Mouse (Mus musculus) Patski (cell line): ENCODE data around the gene Aurka. TPM values are rescaled to one million over a fixed set of nuclear protein-coding genes. Genes with fewer than 3 reads are reported as not detected.

Source experiments
- ATAC-seq: fragments of 100-300 bp; one replicate; pipeline ENCODE4 v1.8.0; 2021
- CTCF ChIA-PET: fragments of 350-600 bp; sonication (Branson Sonifier 250); formaldehyde crosslinking; loops from one replicate; lab custom pipeline; 2022; ENCODE audit warnings: inconsistent platforms; lab: Charles Lee
- POLR2A ChIA-PET: fragments of 350-600 bp; sonication (Branson Sonifier 250); formaldehyde crosslinking; loops from one replicate; lab custom pipeline; 2022; ENCODE audit warnings: antibody characterized with exemption, inconsistent platforms; lab: Charles Lee
- DNase-seq: peaks from one replicate; pipeline ENCODE4 v3.0.0-alpha.2; 2011; ENCODE audit warnings: low read depth, low spot score
- H3K27me3 ChIP-seq: fragments of 371-371 bp; one replicate; pipeline ENCODE4 v1.5.1; 2021
- CTCF ChIP-seq: fragments of 100-300 bp; IDR thresholded peaks from one replicate; pipeline ENCODE4 v1.5.1; 2021
- in situ Hi-C: fragments of 300-500 bp; cut with MboI; formaldehyde crosslinking; loops from 3 replicates; pipeline ENCODE4 v1.11.1; 2018; ENCODE audit warnings: low pct_unique_long_range_greater_than_20kb, mixed read lengths
- polyA plus RNA-seq: library from polyadenylated mRNA; unstranded; gene quantifications from one replicate; pipeline ENCODE4 v1.2.3, GENCODE M21; 2021

Aurka gene
- polyA plus RNA-seq, 1 experiment from 2014 or later: 40.7 TPM

DNA sequence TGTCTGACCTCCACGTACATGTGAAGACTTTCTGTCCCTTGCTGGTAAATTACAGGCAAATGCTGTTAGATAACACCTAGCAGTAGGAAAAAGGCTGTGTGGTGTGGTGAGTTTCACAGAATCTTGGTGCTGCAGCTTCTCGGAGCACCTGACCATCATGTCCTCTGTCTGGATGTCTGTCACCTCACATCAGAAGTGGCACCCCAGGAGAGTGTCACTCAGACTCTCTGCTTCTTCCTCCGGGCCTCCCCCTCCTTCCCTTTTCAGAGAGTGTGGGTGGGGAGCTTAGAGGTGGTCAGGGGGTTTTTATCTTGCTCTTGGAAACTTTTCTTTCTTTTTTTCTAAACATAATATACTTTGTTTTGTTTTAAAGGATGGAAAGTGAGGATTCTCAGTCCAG lies 34.7 kb upstream of the Aurka start:
- CTCF ChIA-PET: interaction anchor here (1.2 kb wide), 1 partner anchor 41 kb away, joined by 3 read pairs; no protein-coding TSS in a partner anchor
- DNase-seq: no peak
- in situ Hi-C loops: no loop called here
- no peak for TF ChIP-seq CTCF
- no peak for ATAC-seq
- H3K27me3 ChIP-seq: no peaks in the 10 kb centered on the region
- POLR2A ChIA-PET: no interaction called here

GRCm38 (mm10) chr2:172404239-172404638 lies 33.9 kb upstream of the Aurka start:
- no peaks in the 10 kb centered on the region for H3K27me3 ChIP-seq
- no peak for TF ChIP-seq CTCF
- ChIA-PET CTCF (interaction anchor here (1.2 to 1.3 kb wide), 2 partner anchors 9 to 42 kb away, joined by 3 read pairs; no protein-coding TSS in a partner anchor), POLR2A (no interaction called here)
- ATAC-seq (no peak), DNase-seq (no peak)
- in situ Hi-C loops: no loop called here

- no peak for TF ChIP-seq CTCF
- no peaks in the 10 kb centered on the region for H3K27me3 ChIP-seq
- CTCF ChIA-PET: no interaction called here
- ATAC-seq (no peak), DNase-seq (no peak)
- POLR2A ChIA-PET: interaction anchor here (0.6 kb wide), 1 partner anchor 673 kb away, joined by 3 read pairs; no protein-coding TSS in a partner anchor
- in situ Hi-C loops: no loop called here
These were observed 30.9 kb upstream of the Aurka start for GRCm38 (mm10) chr2:172401116-172401825.

DNA sequence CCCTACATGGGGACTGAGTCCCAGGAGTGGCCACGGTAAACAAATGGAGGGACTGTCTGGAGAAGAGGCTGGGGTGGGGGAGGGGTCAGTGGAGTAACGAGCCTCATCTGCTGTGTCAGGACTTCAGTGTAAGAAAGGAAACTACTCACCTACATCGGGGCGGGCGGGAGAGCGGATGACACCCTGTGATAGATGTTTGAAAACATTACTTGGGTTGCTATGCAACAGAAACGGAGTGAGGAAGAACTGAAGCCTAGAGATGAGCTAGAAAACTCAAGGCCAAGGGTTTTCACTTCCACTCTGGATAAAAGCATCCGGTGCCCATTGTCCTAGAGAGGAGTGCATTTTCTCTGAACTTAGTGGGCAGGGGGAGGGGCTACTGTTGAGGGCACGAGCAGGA lies 29.6 kb upstream of the Aurka start:
- TF ChIP-seq CTCF: no peak
- no peak for ATAC-seq

GRCm38 (mm10) chr2:172395961-172396360 lies 25.6 kb upstream of the Aurka start:
- ChIA-PET POLR2A (interaction anchor here (0.6 kb wide), 1 partner anchor 107 kb away, joined by 5 read pairs; no protein-coding TSS in a partner anchor), CTCF (interaction anchor here (1.2 to 1.5 kb wide), 2 partner anchors 12 to 17 kb away, joined by 3 to 4 read pairs; no protein-coding TSS in a partner anchor)
- TF ChIP-seq CTCF: no peak
- H3K27me3 ChIP-seq: peaks cover 6% of the 10 kb centered on the region
- no peak for DNase-seq
- in situ Hi-C loops: no loop called here
- no peak for ATAC-seq

More for the DNA sequence above, 29.6 kb upstream of the Aurka start:
- DNase-seq: no peak
- no peaks in the 10 kb centered on the region for H3K27me3 ChIP-seq
- ChIA-PET CTCF (no interaction called here), POLR2A (no interaction called here)
- in situ Hi-C loops: no loop called here

GRCm38 (mm10) chr2:172394671-172395070 lies 24.3 kb upstream of the Aurka start:
- no peak for DNase-seq
- ATAC-seq: no peak
- ChIA-PET CTCF (no interaction called here), POLR2A (no interaction called here)
- no peak for TF ChIP-seq CTCF
- in situ Hi-C loops: no loop called here
- peaks cover 6% of the 10 kb centered on the region for H3K27me3 ChIP-seq

DNA sequence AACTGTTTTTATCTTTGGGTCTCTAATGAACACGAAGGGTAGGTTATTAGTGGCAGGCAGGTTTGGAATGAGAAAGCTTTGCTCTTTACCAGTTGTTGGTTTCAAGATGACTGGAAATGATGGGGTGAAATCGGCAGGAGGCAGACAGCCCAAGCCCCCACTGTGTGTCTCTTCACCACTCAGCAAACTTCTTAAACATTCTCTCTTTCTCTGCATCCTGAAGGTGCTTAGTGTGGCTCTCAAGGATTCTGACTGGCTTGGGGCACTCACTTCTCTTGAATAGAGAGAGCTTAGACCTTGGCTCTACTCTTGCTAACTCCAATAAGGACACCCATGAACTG lies 23.7 kb upstream of the Aurka start:
- no peak for TF ChIP-seq CTCF
- POLR2A ChIA-PET: no interaction called here
- DNase-seq (no peak), ATAC-seq (no peak)
- in situ Hi-C loops: no loop called here
- CTCF ChIA-PET: no interaction called here
- H3K27me3 ChIP-seq: peaks cover 6% of the 10 kb centered on the region

GRCm38 (mm10) chr2:172393391-172394051 lies 23.2 kb upstream of the Aurka start, which contains the start of gene Cass4:
Gene Cass4, plus strand, starts transcription at chr2:172393794.
- CTCF ChIA-PET: no interaction called here
- no peak for DNase-seq

DNA sequence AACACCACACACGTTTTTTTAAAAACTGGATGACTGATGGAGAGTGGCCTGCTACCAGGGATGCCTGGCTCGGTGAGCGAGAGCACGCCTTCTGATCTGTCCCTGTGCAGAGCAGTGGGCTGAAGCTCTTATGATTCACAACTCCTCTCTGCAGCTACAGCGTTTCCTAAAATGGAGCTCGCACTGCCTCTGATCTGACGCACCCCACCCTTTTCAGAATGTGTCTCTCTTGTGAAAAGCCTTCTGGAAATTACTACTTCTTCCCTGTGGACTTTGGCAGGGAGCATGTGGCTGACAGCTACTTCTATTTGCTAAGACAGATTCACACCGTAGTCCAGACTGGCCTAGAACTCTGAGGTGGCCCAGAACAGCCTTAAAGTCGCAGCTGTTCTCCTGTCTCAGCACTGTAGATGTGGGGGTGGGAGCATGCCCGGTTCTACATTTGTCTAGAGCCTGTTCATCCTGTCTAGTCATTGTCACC lies 21.7 kb upstream of the Aurka start:
- in situ Hi-C loops: no loop called here
- ATAC-seq (no peak), DNase-seq (no peak)
- TF ChIP-seq CTCF: no peak
- POLR2A ChIA-PET: no interaction called here
- CTCF ChIA-PET: no interaction called here
- peaks cover 6% of the 10 kb centered on the region for H3K27me3 ChIP-seq

More at GRCm38 (mm10) chr2:172393391-172394051, 23.2 kb upstream of the Aurka start, which contains the start of gene Cass4:
- no peak for ATAC-seq
- TF ChIP-seq CTCF: no peak
- in situ Hi-C loops: no loop called here
- peaks cover 6% of the 10 kb centered on the region for H3K27me3 ChIP-seq
- POLR2A ChIA-PET: no interaction called here

DNA sequence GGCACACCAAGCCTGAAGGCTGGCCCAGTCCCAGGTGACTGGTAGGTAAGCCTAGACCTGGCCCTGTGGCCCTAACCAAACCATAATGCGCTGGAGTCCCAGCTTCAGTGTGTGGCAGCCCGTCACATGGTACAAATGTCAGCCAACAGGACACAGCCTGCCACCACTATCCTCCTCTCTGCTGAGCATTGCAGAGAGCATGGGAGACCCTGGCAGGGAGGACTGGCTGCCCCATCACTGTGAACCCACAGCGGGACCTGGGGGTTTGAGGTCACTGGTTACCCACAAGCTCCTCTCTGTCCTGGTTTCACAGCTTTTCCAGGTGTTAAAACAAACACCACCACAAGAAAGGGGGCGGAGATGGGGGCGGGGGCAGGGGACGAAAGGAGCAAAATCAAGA lies 20.0 kb upstream of the Aurka start:
- ATAC-seq (no peak), DNase-seq (no peak)
- peaks cover 6% of the 10 kb centered on the region for H3K27me3 ChIP-seq
- ChIA-PET POLR2A (no interaction called here), CTCF (no interaction called here)
- no peak for TF ChIP-seq CTCF
- in situ Hi-C loops: no loop called here

DNA sequence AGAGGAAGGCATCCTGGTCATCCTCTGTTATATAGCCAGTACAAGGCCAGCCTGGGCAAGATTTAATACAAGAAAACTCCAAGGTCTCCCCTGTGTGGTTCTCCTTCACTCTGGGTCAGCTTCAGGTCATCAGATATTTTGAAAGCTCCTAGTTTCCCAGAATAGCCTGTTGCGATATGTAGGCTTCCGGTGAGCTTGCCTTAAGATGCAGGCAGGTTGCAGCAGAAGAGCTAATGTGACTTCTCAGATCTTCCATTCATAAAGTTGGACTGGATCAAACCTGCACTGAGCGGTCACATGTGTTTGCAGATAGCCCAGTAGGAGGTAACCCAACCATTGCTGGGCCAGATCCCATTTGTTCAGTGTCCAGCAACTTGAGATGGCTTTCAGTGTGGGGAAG lies 14.4 kb upstream of the Aurka start:
- in situ Hi-C loops: no loop called here
- POLR2A ChIA-PET: no interaction called here
- TF ChIP-seq CTCF: no peak
- ATAC-seq (no peak), DNase-seq (no peak)
- CTCF ChIA-PET: no interaction called here
- H3K27me3 ChIP-seq: no peaks in the 10 kb centered on the region
